Mouse (Mus musculus) olfactory bulb, adult 2 months (tissue): ENCODE measurements at regions not wholly inside any gene's neighbourhood (a gene's known extent, or its start where the extent isn't known, plus 50 kb on each side); places are given as distances from the start of the nearest gene placed in this dataset.

Experiments
- CTCF ChIP-seq: fragments of 200-500 bp; IDR thresholded peaks from 2 replicates; pipeline ENCODE4 v1.5.1; 2012; ENCODE audit warnings: low read depth, mild to moderate bottlenecking, low read length, moderate library complexity; ENCODE audit not compliant: insufficient read depth
- POLR2A ChIP-seq: fragments of 200-500 bp; IDR thresholded peaks from 2 replicates; pipeline ENCODE4 v1.6.1; 2012; ENCODE audit warnings: mild to moderate bottlenecking, low read depth, low read length, moderate library complexity; ENCODE audit not compliant: insufficient read depth

GRCm38 (mm10) chr3:40167970-40168626, 363.0 kb upstream of the Intu start:
- TF ChIP-seq CTCF, result no peak
- TF ChIP-seq POLR2A, result no peak
